Mouse (Mus musculus): ENCODE measurements around the gene Snx32. TPM values are rescaled to one million over a fixed set of nuclear protein-coding genes. Genes with fewer than 3 reads are reported as not detected.

The Snx32 gene
- polyA plus RNA-seq, 1 experiment from 2014 or later: 7.6 TPM

DNA sequence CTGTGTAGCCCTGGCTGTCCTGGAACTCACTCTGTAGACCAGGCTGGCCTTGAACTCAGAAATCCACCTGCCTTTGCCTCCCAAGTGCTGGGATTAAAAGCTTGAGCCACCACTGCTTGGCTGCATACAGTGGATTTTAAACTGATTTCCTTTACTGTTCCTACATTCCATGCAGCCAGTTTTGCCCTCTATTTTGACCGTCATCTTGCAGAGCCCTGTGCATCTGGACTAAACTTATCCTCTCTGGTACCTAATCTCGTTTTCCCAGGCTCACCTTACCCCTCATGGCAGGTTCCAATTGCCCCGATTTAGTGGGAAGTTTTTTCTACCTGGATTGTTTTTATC lies 2.6 kb upstream of the Snx32 start:
- H3K27me3 ChIP-seq (ENCODE audit: insufficient read depth, low read length): no peaks in the 10 kb centered on the region
- 94% methylated on average over 3 of the region's 3 CpGs for WGBS
- no peak for TF ChIP-seq CTCF (IDR thresholded peaks at IDR 0.05; ENCODE audit: low read depth)

DNA sequence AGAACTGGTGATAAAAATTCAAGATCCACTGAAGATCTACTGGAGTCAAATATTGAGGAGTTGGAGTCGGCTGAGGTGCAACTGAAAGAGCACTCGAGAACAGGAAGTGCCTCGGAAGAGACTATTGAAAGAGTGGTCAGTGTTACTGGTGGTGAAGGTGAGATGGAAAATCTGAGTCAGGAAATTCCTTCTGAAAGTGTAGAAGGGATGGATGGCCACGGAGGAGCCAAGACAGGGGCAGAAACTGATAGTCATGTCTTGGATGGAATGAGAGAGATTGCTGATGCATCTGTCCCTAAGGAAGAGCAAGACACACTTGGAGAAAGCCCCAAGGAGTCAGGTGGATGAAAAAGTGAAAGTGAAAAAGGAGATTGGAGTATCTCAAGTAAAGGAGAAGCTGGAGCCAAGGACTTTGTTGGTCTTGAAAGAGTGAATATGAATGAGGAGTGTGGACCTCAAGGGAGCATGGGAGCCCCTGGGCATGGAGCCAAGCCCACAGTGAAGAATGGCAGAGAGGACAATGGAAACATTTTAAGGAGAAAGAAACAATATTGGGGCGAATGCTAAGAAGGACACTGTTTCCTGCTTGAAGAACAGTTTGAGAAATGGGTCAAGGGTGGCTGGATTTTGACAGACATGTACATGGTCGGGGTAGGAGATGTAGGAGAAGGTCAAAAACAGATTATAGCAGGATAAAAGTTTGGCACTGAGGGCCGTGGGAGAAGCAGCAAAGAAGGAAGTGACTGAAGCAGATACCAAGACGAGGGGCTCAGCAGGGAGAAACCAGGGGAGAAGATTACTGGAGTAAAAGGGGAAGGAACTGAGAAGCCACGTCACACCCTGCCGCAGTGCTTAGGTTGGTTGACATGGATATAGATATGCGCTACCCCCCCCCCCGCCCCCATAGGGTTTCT lies 2.0 kb upstream of the Snx32 start:
- H3K4me1 ChIP-seq (replicated peaks; ENCODE audit: insufficient read depth, low read length): peaks cover 6% of the 10 kb centered on the region; the same call in 1 of the 2 replicates

More for the DNA sequence above, 2.6 kb upstream of the Snx32 start:
- peaks cover 6% of the 10 kb centered on the region; the same call in 1 of the 2 replicates for H3K4me1 ChIP-seq (replicated peaks; ENCODE audit: insufficient read depth, low read length)
- H3K9ac ChIP-seq (ENCODE audit: low read depth, low read length): no peak overlapping the region
- H3K4me3 ChIP-seq (replicated peaks; ENCODE audit: low read depth, low read length): no peak overlapping the region
- H3K4me2 ChIP-seq (ENCODE audit: low read length): no peak overlapping the region
- no peaks in the 10 kb centered on the region for H3K36me3 ChIP-seq (ENCODE audit: insufficient read depth, low read length)
- ATAC-seq (replicated peaks; ENCODE audit: low FRiP score, low read depth) (no peak), DNase-seq (ENCODE audit: low spot score) (no peak)
- H3K9me3 ChIP-seq (replicated peaks; ENCODE audit: low read length): no peaks in the 10 kb centered on the region
- H3K27ac ChIP-seq: no peak overlapping the region

DNA sequence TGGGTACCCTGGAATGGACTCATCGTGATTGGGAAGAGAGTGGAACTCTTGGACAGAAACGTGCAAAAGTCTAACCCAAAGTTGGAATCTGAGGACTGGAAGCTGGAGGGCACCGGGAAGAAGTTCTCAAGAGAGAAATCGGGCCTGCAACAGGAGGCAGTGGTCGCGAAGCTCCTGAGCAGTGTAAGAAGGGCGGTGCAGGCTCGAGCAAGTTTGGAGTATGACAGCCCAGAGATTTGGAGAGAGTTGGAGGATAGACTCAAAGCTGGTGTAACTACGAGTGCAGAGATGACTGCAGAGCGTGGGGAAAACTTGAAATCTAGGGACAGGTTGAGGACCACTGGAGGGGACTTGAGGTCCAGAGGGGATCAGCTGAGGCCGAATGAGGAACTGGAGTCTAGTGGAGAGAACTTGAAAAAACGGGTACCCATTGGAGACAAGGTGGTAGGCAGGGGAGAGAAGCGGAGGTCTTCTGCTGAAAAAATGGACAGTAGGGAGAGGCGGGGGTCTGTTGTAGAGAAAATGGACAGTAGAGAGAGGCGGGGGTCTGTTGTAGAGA lies 815 bp upstream of the Snx32 start:
- H3K4me3 ChIP-seq (replicated peaks; ENCODE audit: low read depth, low read length): peak overlapping the region; percentile 39
- H3K27me3 ChIP-seq (ENCODE audit: insufficient read depth, low read length): no peaks in the 10 kb centered on the region
- H3K4me2 ChIP-seq (ENCODE audit: low read length): peak overlapping the region; percentile 71
- TF ChIP-seq CTCF (IDR thresholded peaks at IDR 0.05; ENCODE audit: low read depth): no peak
- WGBS: 51% methylated on average over 15 of the region's 15 CpGs
- H3K4me1 ChIP-seq (replicated peaks; ENCODE audit: insufficient read depth, low read length): peaks cover 6% of the 10 kb centered on the region; the same call in 1 of the 2 replicates
- no peak overlapping the region for H3K27ac ChIP-seq
- peak overlapping the region; percentile 31; the same call in 1 of the 2 replicates for H3K9ac ChIP-seq (ENCODE audit: low read depth, low read length)
- no peaks in the 10 kb centered on the region for H3K36me3 ChIP-seq (ENCODE audit: insufficient read depth, low read length)
- H3K9me3 ChIP-seq (replicated peaks; ENCODE audit: low read length): no peaks in the 10 kb centered on the region
- ATAC-seq (replicated peaks; ENCODE audit: low FRiP score, low read depth): no peak
- peak; percentile 33 for DNase-seq (ENCODE audit: low spot score)

More for the DNA sequence above, 2.0 kb upstream of the Snx32 start:
- H3K27me3 ChIP-seq (ENCODE audit: insufficient read depth, low read length): no peaks in the 10 kb centered on the region
- DNase-seq (ENCODE audit: low spot score) (no peak), ATAC-seq (replicated peaks; ENCODE audit: low FRiP score, low read depth) (no peak)
- peak overlapping the region; percentile 3; the same call in 1 of the 2 replicates for H3K4me2 ChIP-seq (ENCODE audit: low read length)
- WGBS: 69% methylated on average over 12 of the region's 12 CpGs
- no peaks in the 10 kb centered on the region for H3K36me3 ChIP-seq (ENCODE audit: insufficient read depth, low read length)
- H3K9ac ChIP-seq (ENCODE audit: low read depth, low read length): no peak overlapping the region
- 0 out of 2 replicates have a peak overlapping the region, but pooled peaks have one; percentile 14 for H3K27ac ChIP-seq
- no peak overlapping the region for H3K4me3 ChIP-seq (replicated peaks; ENCODE audit: low read depth, low read length)
- H3K9me3 ChIP-seq (replicated peaks; ENCODE audit: low read length): no peaks in the 10 kb centered on the region
- TF ChIP-seq CTCF (IDR thresholded peaks at IDR 0.05; ENCODE audit: low read depth): no peak

DNA sequence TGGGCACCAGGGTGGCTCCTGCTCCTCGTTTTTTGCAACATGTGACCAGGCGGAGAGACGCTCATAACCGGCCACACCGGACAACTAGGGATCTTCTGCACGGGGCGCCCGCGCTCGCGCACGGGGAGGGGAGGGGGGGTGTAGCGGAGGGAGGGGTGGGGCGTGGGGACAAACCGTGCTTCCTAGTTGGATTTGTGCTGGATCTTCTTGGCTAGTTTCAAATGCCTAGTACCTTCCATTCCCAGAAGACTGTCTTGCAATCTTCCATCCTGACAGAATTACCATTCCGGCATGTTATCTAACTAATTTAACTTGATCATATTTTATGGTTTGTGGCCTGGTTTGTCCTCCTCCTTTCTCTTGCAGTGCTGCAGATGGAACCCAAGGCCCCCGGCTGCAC lies 6.7 kb downstream of the Snx32 start, which contains the start of gene 1700020D05Rik:
Gene 1700020D05Rik, minus strand, starts transcription at position 101 of the 400 bp plus-strand sequence.
- 36% methylated on average over 17 of the region's 17 CpGs for WGBS
- Histone ChIP-seq H3K4me1 (replicated peaks; ENCODE audit: insufficient read depth, low read length) (no peaks in the 10 kb centered on the region), H3K27me3 (ENCODE audit: insufficient read depth, low read length) (no peaks in the 10 kb centered on the region), H3K36me3 (ENCODE audit: insufficient read depth, low read length) (no peaks in the 10 kb centered on the region), H3K9ac (ENCODE audit: low read depth, low read length) (no peak within 1 kb of the TSS), H3K27ac (no peak within 1 kb of the TSS), H3K9me3 (replicated peaks; ENCODE audit: low read length) (no peaks in the 10 kb centered on the region), H3K4me2 (ENCODE audit: low read length) (peak within 1 kb of the TSS; percentile 28), H3K4me3 (replicated peaks; ENCODE audit: low read depth, low read length) (no peak within 1 kb of the TSS)
- TF ChIP-seq CTCF (IDR thresholded peaks at IDR 0.05; ENCODE audit: low read depth): no peak
- no peak for ATAC-seq (replicated peaks; ENCODE audit: low FRiP score, low read depth)
- DNase-seq (ENCODE audit: low spot score): no peak

DNA sequence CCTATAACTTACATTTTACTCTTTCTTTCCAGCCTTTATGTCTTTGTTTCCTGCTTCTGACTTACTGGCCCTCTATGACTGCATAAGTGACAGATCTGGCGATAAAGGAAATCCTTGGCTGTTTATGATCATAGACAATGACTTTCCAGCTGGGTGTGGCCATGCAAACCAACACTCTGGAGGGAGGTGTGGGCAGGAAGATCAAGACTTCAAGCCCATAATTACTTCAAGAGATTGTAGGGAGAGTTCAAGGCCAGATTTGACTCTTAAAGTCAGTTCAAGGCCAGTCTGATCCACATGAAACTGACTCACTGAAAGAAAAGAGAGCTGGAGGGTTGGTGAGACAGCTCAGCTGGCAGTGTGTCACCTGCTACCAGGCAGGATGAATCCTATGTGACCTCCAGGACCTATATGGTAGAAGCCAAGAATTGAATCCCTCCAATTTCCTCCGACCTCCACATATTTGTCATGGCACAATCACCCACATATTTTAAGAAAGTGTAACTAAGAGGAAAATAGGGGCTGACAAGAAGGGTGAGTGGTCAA lies 9.9 kb downstream of the Snx32 start:
- ATAC-seq (replicated peaks; ENCODE audit: low FRiP score, low read depth) (no peak), DNase-seq (ENCODE audit: low spot score) (no peak)
- H3K9ac ChIP-seq (ENCODE audit: low read depth, low read length): no peak overlapping the region
- H3K36me3 ChIP-seq (ENCODE audit: insufficient read depth, low read length): peaks cover 18% of the 10 kb centered on the region
- no peak overlapping the region for H3K4me2 ChIP-seq (ENCODE audit: low read length)
- no peaks in the 10 kb centered on the region for H3K27me3 ChIP-seq (ENCODE audit: insufficient read depth, low read length)
- H3K4me1 ChIP-seq (replicated peaks; ENCODE audit: insufficient read depth, low read length): no peaks in the 10 kb centered on the region
- no peak overlapping the region for H3K27ac ChIP-seq
- no peak overlapping the region for H3K4me3 ChIP-seq (replicated peaks; ENCODE audit: low read depth, low read length)
- no peak for TF ChIP-seq CTCF (IDR thresholded peaks at IDR 0.05; ENCODE audit: low read depth)
- no peaks in the 10 kb centered on the region for H3K9me3 ChIP-seq (replicated peaks; ENCODE audit: low read length)
- WGBS: 79% methylated on average over 2 of the region's 2 CpGs

DNA sequence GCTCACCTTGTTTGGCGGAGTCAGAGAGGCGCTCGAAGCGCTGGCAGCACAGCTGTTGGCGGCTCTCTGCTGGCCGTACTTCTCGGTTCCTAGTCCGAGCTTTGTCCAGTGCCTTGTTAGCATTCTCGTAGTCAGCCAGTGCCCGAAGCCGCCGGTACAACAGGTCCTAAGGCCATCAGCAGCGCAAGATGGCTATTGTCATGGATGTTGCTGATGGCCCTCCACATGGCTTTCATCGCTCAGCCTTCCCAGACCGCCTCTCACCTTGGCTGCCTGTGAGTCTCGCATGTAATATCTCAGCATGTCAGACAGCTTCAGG lies 14.3 kb downstream of the Snx32 start:
- Histone ChIP-seq H3K27me3 (ENCODE audit: insufficient read depth, low read length) (no peaks in the 10 kb centered on the region), H3K4me3 (replicated peaks; ENCODE audit: low read depth, low read length) (no peak overlapping the region), H3K9ac (ENCODE audit: low read depth, low read length) (no peak overlapping the region), H3K4me1 (replicated peaks; ENCODE audit: insufficient read depth, low read length) (peaks cover 4% of the 10 kb centered on the region), H3K36me3 (ENCODE audit: insufficient read depth, low read length) (peaks cover 34% of the 10 kb centered on the region), H3K9me3 (replicated peaks; ENCODE audit: low read length) (no peaks in the 10 kb centered on the region), H3K27ac (no peak overlapping the region), H3K4me2 (ENCODE audit: low read length) (no peak overlapping the region)
- no peak for TF ChIP-seq CTCF (IDR thresholded peaks at IDR 0.05; ENCODE audit: low read depth)
- WGBS: 84% methylated on average over 16 of the region's 16 CpGs
- ATAC-seq (replicated peaks; ENCODE audit: low FRiP score, low read depth) (no peak), DNase-seq (ENCODE audit: low spot score) (no peak)
